Mouse (Mus musculus): ENCODE measurements around the gene Iqgap2. TPM values are rescaled to one million over a fixed set of nuclear protein-coding genes. Genes with fewer than 3 reads are reported as not detected.

Iqgap2 gene
- polyA plus RNA-seq, 1 experiment from 2014 or later: 24.6 TPM

DNA sequence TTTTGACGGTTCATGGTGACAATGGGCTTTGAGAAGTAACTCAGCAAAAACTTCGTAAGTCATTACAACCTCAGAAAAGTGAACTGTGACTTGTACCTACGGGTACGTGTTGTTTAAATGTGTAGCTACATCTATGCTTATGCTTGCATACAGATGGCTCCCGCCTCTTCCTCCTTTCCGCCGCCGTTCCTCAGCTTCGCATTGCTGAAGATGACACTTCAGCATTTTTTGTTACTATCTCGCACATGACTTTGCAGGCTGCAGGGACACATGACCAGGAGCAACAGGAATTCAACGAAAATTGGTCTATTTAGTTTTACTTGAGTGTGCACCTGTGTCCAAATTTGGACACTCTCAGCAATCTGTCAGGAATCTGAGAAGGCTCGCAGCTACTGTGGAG, 3.1 kb downstream of the Iqgap2 start:
- Histone ChIP-seq H3K27ac (ENCODE audit: low read depth) (peak overlapping the region; percentile 19; the same call in 1 of the 2 replicates), H3K27me3 (ENCODE audit: insufficient read depth, low read length) (no peaks in the 10 kb centered on the region), H3K4me2 (ENCODE audit: low read depth, low read length) (peak overlapping the region; percentile 97; the same call in 1 of the 2 replicates), H3K4me1 (ENCODE audit: insufficient read depth) (peaks cover 54% of the 10 kb centered on the region), H3K36me3 (replicated peaks; ENCODE audit: insufficient read depth, low read length) (no peaks in the 10 kb centered on the region), H3K9me3 (ENCODE audit: low read length) (no peaks in the 10 kb centered on the region), H3K4me3 (ENCODE audit: low read depth, low read length) (no peak overlapping the region), H3K9ac (replicated peaks) (no peak overlapping the region)
- DNase-seq: no peak
- TF ChIP-seq CTCF (IDR thresholded peaks at IDR 0.05; ENCODE audit: low read depth): no peak
- TF ChIP-seq EP300 (IDR thresholded peaks at IDR 0.05; ENCODE audit: low read depth): no peak
- 58% methylated on average over 12 of the region's 12 CpGs for WGBS (ENCODE audit: insufficient replicate concordance)
- ATAC-seq: no peak

DNA sequence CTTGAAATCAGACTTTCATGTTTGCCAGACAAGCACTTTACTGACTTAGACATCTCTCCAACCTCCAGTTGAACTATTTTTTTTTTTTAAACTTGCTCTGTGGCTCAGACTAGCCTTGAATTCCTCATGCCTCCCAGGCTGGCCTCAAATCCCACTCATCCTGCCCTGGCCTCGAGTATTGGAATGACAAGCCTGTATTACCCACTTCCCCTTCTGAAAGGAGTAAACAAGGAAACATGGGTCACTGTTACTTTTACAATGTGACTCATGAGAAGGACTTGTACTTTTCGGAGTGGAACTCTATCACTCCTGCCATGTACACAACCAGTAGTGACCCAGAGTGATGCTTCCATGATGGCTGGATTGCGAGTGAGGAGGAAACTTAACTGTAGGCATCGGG, 3.6 kb downstream of the Iqgap2 start:
- Histone ChIP-seq H3K27ac (ENCODE audit: low read depth) (peak overlapping the region; percentile 31), H3K4me2 (ENCODE audit: low read depth, low read length) (0 out of 2 replicates have a peak overlapping the region, but pooled peaks have one; percentile 97), H3K9me3 (ENCODE audit: low read length) (no peaks in the 10 kb centered on the region), H3K4me1 (ENCODE audit: insufficient read depth) (peaks cover 53% of the 10 kb centered on the region), H3K27me3 (ENCODE audit: insufficient read depth, low read length) (no peaks in the 10 kb centered on the region), H3K36me3 (replicated peaks; ENCODE audit: insufficient read depth, low read length) (no peaks in the 10 kb centered on the region), H3K4me3 (ENCODE audit: low read depth, low read length) (no peak overlapping the region), H3K9ac (replicated peaks) (no peak overlapping the region)
- ATAC-seq (no peak), DNase-seq (no peak)
- TF ChIP-seq EP300 (IDR thresholded peaks at IDR 0.05; ENCODE audit: low read depth): no peak
- no peak for TF ChIP-seq CTCF (IDR thresholded peaks at IDR 0.05; ENCODE audit: low read depth)
- WGBS (ENCODE audit: insufficient replicate concordance): 53% methylated on average over 4 of the region's 4 CpGs

DNA sequence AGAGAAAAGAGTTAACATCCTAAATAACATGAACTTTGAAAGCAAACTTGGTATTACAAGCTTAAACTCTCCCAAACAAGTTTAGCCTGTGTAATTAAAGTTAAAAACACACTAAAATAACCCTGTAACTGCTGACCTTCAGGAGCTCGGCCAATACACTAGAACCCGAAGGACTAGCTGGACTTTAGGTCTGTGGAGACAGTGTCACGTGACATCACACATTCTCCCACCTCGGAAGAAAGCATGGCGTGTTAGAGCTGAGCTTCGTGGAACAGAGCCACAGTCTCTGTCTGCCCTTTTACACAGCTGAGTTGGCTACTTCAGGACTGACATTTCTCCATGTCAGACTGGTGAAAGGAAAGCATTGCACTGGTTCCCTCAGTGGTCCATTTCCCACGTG, 4.3 kb downstream of the Iqgap2 start:
- H3K36me3 ChIP-seq (replicated peaks; ENCODE audit: insufficient read depth, low read length): no peaks in the 10 kb centered on the region
- H3K9me3 ChIP-seq (ENCODE audit: low read length): no peaks in the 10 kb centered on the region
- H3K27me3 ChIP-seq (ENCODE audit: insufficient read depth, low read length): no peaks in the 10 kb centered on the region
- TF ChIP-seq CTCF (IDR thresholded peaks at IDR 0.05; ENCODE audit: low read depth) (no peak), EP300 (IDR thresholded peaks at IDR 0.05; ENCODE audit: low read depth) (no peak)
- no peak overlapping the region for H3K9ac ChIP-seq (replicated peaks)
- H3K27ac ChIP-seq (ENCODE audit: low read depth): peak overlapping the region; percentile 31; the same call in 1 of the 2 replicates
- 63% methylated on average over 7 of the region's 7 CpGs for WGBS (ENCODE audit: insufficient replicate concordance)
- ATAC-seq (no peak), DNase-seq (no peak)
- H3K4me2 ChIP-seq (ENCODE audit: low read depth, low read length): no peak overlapping the region
- H3K4me1 ChIP-seq (ENCODE audit: insufficient read depth): peaks cover 54% of the 10 kb centered on the region
- H3K4me3 ChIP-seq (ENCODE audit: low read depth, low read length): no peak overlapping the region

DNA sequence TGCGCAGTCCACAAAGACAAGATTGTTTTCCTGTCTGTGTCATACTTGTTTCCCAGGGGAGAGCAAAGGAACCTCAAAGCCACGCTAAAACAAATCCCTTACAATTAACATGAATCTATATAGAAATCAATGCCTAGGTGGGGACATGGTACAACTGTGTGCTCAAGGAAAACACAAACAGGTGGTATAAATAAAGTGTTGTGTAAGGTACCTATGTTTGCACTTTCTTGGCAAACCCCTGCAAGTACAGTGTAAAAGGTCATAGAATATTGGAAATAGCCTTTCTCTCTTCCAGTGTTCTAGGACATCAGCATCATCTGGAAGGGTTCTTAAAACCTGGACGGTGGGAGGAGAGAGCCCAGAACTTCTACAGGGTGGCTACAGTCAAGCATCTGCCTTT, 7.3 kb downstream of the Iqgap2 start:
- H3K27ac ChIP-seq (ENCODE audit: low read depth): peak overlapping the region; percentile 76
- no peaks in the 10 kb centered on the region for H3K27me3 ChIP-seq (ENCODE audit: insufficient read depth, low read length)
- H3K4me3 ChIP-seq (ENCODE audit: low read depth, low read length): no peak overlapping the region
- ATAC-seq (peak; percentile 91), DNase-seq (no peak)
- H3K9me3 ChIP-seq (ENCODE audit: low read length): no peaks in the 10 kb centered on the region
- peaks cover 53% of the 10 kb centered on the region for H3K4me1 ChIP-seq (ENCODE audit: insufficient read depth)
- no peaks in the 10 kb centered on the region for H3K36me3 ChIP-seq (replicated peaks; ENCODE audit: insufficient read depth, low read length)
- 65% methylated on average over 3 of the region's 3 CpGs for WGBS (ENCODE audit: insufficient replicate concordance)
- no peak overlapping the region for H3K9ac ChIP-seq (replicated peaks)
- TF ChIP-seq CTCF (IDR thresholded peaks at IDR 0.05; ENCODE audit: low read depth) (no peak), EP300 (IDR thresholded peaks at IDR 0.05; ENCODE audit: low read depth) (peak; percentile 71)
- H3K4me2 ChIP-seq (ENCODE audit: low read depth, low read length): peak overlapping the region; percentile 34; the same call in 1 of the 2 replicates

DNA sequence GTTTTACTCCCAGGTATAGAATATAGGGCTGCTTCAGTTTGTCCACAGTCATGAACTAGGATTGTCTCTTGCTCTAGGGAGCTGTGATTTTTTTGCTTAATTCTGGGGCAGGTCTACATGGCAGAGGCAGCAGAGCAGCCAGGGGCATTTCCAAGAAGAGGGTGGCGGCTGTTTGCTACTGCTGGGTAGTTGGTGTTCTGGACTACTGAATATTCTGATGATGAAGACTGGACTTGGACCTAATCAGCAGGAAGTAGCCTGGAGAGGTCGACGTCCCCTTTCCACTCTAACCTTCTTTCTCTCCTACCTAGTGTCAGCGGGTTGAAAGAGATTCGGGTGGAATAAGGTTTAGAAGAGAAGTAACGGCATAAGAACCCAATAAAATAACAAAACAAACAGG, 9.7 kb downstream of the Iqgap2 start:
- ATAC-seq (no peak), DNase-seq (no peak)
- peaks cover 35% of the 10 kb centered on the region for H3K4me1 ChIP-seq (ENCODE audit: insufficient read depth)
- no peaks in the 10 kb centered on the region for H3K9me3 ChIP-seq (ENCODE audit: low read length)
- no peak overlapping the region for H3K4me2 ChIP-seq (ENCODE audit: low read depth, low read length)
- 60% methylated on average over 6 of the region's 6 CpGs for WGBS (ENCODE audit: insufficient replicate concordance)
- peak overlapping the region; percentile 1; the same call in 1 of the 2 replicates for H3K27ac ChIP-seq (ENCODE audit: low read depth)
- H3K4me3 ChIP-seq (ENCODE audit: low read depth, low read length): no peak overlapping the region
- TF ChIP-seq EP300 (IDR thresholded peaks at IDR 0.05; ENCODE audit: low read depth) (no peak), CTCF (IDR thresholded peaks at IDR 0.05; ENCODE audit: low read depth) (no peak)
- H3K27me3 ChIP-seq (ENCODE audit: insufficient read depth, low read length): no peaks in the 10 kb centered on the region
- H3K36me3 ChIP-seq (replicated peaks; ENCODE audit: insufficient read depth, low read length): no peaks in the 10 kb centered on the region
- H3K9ac ChIP-seq (replicated peaks): no peak overlapping the region

DNA sequence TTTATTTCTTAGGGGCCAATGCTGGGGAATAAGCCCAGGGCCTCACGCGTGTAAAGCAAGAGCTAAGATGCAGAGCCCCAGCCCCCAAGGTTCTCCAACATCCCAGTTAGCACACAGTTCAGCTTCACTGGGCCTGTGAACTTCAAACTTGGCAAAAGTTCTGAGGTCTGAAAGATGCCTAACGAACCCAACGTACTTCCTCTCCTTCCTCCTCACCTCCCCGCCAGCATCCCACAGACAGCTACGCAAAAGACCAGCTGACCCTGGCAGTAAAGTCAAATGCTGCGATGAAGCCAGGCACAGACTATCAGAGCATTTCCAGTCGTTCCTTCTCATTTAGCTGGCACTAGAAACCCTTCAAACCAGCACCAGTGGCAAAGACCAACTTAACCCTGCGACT, 10.3 kb downstream of the Iqgap2 start:
- Histone ChIP-seq H3K27me3 (ENCODE audit: insufficient read depth, low read length) (no peaks in the 10 kb centered on the region), H3K9ac (replicated peaks) (no peak overlapping the region), H3K4me1 (ENCODE audit: insufficient read depth) (peaks cover 33% of the 10 kb centered on the region), H3K4me2 (ENCODE audit: low read depth, low read length) (no peak overlapping the region), H3K4me3 (ENCODE audit: low read depth, low read length) (no peak overlapping the region), H3K27ac (ENCODE audit: low read depth) (peak overlapping the region; percentile 1; the same call in 1 of the 2 replicates), H3K9me3 (ENCODE audit: low read length) (no peaks in the 10 kb centered on the region), H3K36me3 (replicated peaks; ENCODE audit: insufficient read depth, low read length) (no peaks in the 10 kb centered on the region)
- TF ChIP-seq CTCF (IDR thresholded peaks at IDR 0.05; ENCODE audit: low read depth) (no peak), EP300 (IDR thresholded peaks at IDR 0.05; ENCODE audit: low read depth) (no peak)
- 76% methylated on average over 9 of the region's 9 CpGs for WGBS (ENCODE audit: insufficient replicate concordance)
- ATAC-seq (no peak), DNase-seq (no peak)

DNA sequence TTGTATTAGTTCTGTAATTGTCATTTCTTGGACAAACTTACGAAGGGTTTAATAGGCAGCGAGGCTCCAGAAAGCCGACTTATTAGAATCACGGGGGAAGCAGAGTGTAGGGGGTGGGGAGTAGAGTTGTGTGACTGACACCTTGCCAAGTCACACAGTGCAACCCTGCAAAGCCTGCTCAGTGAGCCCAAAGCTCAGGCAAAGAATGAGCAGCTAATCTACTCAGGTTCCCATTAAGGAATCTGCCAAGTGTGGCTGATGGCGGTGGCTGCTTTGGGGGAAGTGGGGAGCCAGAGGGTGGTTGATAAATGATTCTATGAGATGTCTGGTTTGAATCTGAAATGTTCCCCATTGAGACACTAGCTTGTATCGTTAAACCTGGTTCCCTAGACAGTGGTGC, 11.1 kb downstream of the Iqgap2 start:
- no peak overlapping the region; the same call in 1 of the 2 replicates for H3K4me2 ChIP-seq (ENCODE audit: low read depth, low read length)
- no peaks in the 10 kb centered on the region for H3K9me3 ChIP-seq (ENCODE audit: low read length)
- H3K9ac ChIP-seq (replicated peaks): no peak overlapping the region
- 62% methylated on average over 6 of the region's 6 CpGs for WGBS (ENCODE audit: insufficient replicate concordance)
- DNase-seq (no peak), ATAC-seq (no peak)
- H3K27ac ChIP-seq (ENCODE audit: low read depth): no peak overlapping the region
- H3K36me3 ChIP-seq (replicated peaks; ENCODE audit: insufficient read depth, low read length): no peaks in the 10 kb centered on the region
- TF ChIP-seq EP300 (IDR thresholded peaks at IDR 0.05; ENCODE audit: low read depth) (no peak), CTCF (IDR thresholded peaks at IDR 0.05; ENCODE audit: low read depth) (no peak)
- no peaks in the 10 kb centered on the region for H3K27me3 ChIP-seq (ENCODE audit: insufficient read depth, low read length)
- H3K4me1 ChIP-seq (ENCODE audit: insufficient read depth): peaks cover 26% of the 10 kb centered on the region
- no peak overlapping the region for H3K4me3 ChIP-seq (ENCODE audit: low read depth, low read length)

Data from liver, postnatal 0 days (tissue).